Mouse (Mus musculus): Measurements from ENCODE around the gene 9330159F19Rik. TPM values are rescaled to one million over a fixed set of nuclear protein-coding genes. Genes with fewer than 3 reads are reported as not detected.

Gene 9330159F19Rik
- not detected for total RNA-seq (2018; cell fraction: chromatin; rRNA removed)
- not detected for total RNA-seq (2018; cell fraction: cytosol; rRNA removed)
- total RNA-seq (2018; cell fraction: nucleus; rRNA removed): not detected
- polyA plus RNA-seq (2018): not detected in 3 replicates

DNA sequence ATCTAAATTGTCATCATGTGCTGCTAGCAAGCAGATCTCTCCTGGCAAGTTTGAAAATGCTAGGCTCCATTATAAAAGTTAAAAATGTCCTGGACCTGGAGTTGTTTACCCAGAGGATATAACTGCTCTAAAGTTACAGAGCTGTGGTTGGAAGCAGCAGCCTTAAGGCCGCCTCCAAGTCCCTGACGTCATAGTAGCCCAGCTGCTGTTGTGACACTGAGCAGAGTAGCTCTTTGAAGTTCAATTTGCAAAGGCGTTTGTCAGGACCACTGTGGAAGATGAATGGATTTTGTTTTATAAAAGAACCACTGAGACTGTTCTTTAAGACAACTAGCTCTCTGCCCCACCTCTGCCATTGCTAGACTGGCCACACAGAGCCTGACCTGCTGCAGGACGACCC, at the start of gene 9330159F19Rik:
Gene 9330159F19Rik, plus strand, starts transcription at position 154 of the 400 bp plus-strand sequence.
- Histone ChIP-seq H3K27ac (no peak within 1 kb of the TSS), H3K36me3 (ENCODE audit: inconsistent target) (no peaks in the 10 kb centered on the region), H3K79me2 (ENCODE audit: inconsistent target) (no peaks in the 10 kb centered on the region), H3K4me3 (ENCODE audit: inconsistent target) (no peak within 1 kb of the TSS)
- WGBS (ENCODE audit: missing documents): 34% methylated on average over 4 of the region's 4 CpGs

- Histone ChIP-seq H3K36me3 (ENCODE audit: inconsistent target) (no peaks in the 10 kb centered on the region), H3K79me2 (ENCODE audit: inconsistent target) (no peaks in the 10 kb centered on the region), H3K27ac (no peak overlapping the region), H3K4me3 (ENCODE audit: inconsistent target) (no peak overlapping the region)
- 79% methylated on average over 2 of the region's 2 CpGs for WGBS (ENCODE audit: missing documents)
These were observed 49.7 kb upstream of the 9330159F19Rik start for GRCm38 (mm10) chr10:29161664-29162063.

DNA sequence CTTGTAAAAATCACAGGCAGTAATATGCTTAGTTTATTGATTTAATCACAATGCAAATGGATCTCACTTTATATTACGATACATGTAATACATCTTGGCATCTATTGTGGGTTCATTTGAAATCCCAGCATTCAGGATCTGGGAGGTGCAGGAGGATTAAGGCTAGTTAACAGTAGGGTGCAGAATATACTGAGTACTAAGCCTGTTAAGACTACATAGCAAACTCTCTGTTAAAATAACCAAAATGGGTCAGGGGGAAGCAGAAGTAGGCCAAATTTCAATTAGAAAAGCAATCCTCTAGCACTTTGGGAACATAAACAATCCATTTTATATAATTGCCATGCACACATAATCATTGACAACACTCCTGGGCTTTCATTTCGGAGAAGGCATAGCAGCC, 37.6 kb upstream of the 9330159F19Rik start:
- Histone ChIP-seq H3K79me2 (ENCODE audit: inconsistent target) (no peaks in the 10 kb centered on the region), H3K27ac (no peak overlapping the region), H3K4me3 (ENCODE audit: inconsistent target) (no peak overlapping the region), H3K36me3 (ENCODE audit: inconsistent target) (no peaks in the 10 kb centered on the region)
- 78% methylated on average over 2 of the region's 2 CpGs for WGBS (ENCODE audit: missing documents)

DNA sequence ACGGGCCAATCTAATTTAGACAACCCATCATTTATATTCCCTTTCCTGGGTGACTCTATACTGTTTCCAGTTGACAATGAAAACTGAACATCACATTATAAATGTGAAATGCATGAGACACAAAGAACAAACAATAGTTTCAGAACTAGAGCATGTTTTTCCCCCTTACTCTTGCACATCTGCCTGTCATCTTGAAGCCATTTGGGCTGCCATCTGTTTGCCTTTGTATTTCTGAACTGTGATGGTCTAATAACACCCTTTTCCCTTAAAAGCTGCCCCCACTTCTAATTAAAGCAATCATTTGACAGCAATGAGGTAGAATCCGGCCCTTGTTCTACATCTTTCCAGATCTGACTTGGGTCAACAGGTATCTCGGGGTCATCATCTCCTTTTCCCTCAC, 35.8 kb upstream of the 9330159F19Rik start:
- no peaks in the 10 kb centered on the region for H3K79me2 ChIP-seq (ENCODE audit: inconsistent target)
- 82% methylated on average over 3 of the region's 3 CpGs for WGBS (ENCODE audit: missing documents)

GRCm38 (mm10) chr10:29176881-29177280, 34.5 kb upstream of the 9330159F19Rik start:
- H3K36me3 ChIP-seq (ENCODE audit: inconsistent target): no peaks in the 10 kb centered on the region
- no peak overlapping the region for H3K27ac ChIP-seq
- no peaks in the 10 kb centered on the region for H3K79me2 ChIP-seq (ENCODE audit: inconsistent target)
- 86% methylated on average over 4 of the region's 4 CpGs for WGBS (ENCODE audit: missing documents)
- H3K4me3 ChIP-seq (ENCODE audit: inconsistent target): no peak overlapping the region

More for the DNA sequence above, 35.8 kb upstream of the 9330159F19Rik start:
- Histone ChIP-seq H3K36me3 (ENCODE audit: inconsistent target) (no peaks in the 10 kb centered on the region), H3K4me3 (ENCODE audit: inconsistent target) (no peak overlapping the region), H3K27ac (no peak overlapping the region)

GRCm38 (mm10) chr10:29178003-29178402, 33.4 kb upstream of the 9330159F19Rik start:
- Histone ChIP-seq H3K79me2 (ENCODE audit: inconsistent target) (no peaks in the 10 kb centered on the region), H3K27ac (no peak overlapping the region), H3K4me3 (ENCODE audit: inconsistent target) (no peak overlapping the region), H3K36me3 (ENCODE audit: inconsistent target) (no peaks in the 10 kb centered on the region)
- WGBS (ENCODE audit: missing documents): 19% methylated on average over 2 of the region's 2 CpGs

GRCm38 (mm10) chr10:29180210-29180609, 31.2 kb upstream of the 9330159F19Rik start:
- H3K27ac ChIP-seq: no peak overlapping the region
- 90% methylated on average over 3 of the region's 3 CpGs for WGBS (ENCODE audit: missing documents)
- no peaks in the 10 kb centered on the region for H3K79me2 ChIP-seq (ENCODE audit: inconsistent target)
- H3K4me3 ChIP-seq (ENCODE audit: inconsistent target): no peak overlapping the region
- H3K36me3 ChIP-seq (ENCODE audit: inconsistent target): no peaks in the 10 kb centered on the region

GRCm38 (mm10) chr10:29181046-29181445, 30.4 kb upstream of the 9330159F19Rik start:
- 83% methylated on average over 1 of the region's 2 CpGs for WGBS (ENCODE audit: missing documents)
- no peaks in the 10 kb centered on the region for H3K36me3 ChIP-seq (ENCODE audit: inconsistent target)

DNA sequence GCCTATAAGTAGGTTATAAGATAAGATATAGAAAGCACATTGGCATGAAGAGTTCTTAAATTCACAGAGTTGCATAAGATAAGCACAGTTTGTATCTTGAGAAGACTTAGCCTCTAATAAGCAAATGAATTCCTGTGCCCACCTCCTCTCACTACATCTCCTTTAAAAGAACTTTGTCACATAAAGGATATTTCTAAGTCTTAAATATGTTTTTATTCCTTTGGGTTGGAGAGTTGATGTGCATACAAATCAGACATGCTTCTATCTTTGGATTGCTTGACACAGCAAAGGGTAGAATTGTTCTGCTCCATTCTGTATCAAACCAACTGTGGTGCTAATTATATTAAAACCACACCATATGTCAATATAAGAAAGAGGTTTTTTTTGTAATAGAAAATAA, 17.6 kb upstream of the 9330159F19Rik start:
- H3K4me3 ChIP-seq (ENCODE audit: inconsistent target): no peak overlapping the region
- no peaks in the 10 kb centered on the region for H3K36me3 ChIP-seq (ENCODE audit: inconsistent target)
- H3K79me2 ChIP-seq (ENCODE audit: inconsistent target): no peaks in the 10 kb centered on the region
- H3K27ac ChIP-seq: no peak overlapping the region

More at GRCm38 (mm10) chr10:29181046-29181445, 30.4 kb upstream of the 9330159F19Rik start:
- Histone ChIP-seq H3K4me3 (ENCODE audit: inconsistent target) (no peak overlapping the region), H3K27ac (no peak overlapping the region), H3K79me2 (ENCODE audit: inconsistent target) (no peaks in the 10 kb centered on the region)

DNA sequence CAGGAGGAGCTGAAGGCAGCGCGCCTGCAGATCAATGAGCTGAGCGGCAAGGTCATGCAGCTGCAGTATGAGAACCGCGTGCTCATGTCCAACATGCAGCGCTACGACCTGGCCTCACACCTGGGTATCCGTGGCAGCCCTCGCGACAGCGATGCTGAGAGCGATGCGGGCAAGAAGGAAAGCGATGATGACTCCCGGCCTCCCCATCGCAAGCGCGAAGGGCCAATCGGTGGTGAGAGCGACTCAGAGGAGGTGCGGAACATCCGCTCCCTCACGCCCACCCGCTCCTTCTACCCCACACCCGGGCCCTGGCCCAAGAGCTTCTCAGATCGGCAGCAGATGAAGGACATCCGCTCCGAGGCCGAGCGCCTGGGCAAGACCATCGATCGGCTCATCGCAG, 14.6 kb upstream of the 9330159F19Rik start:
- Histone ChIP-seq H3K79me2 (ENCODE audit: inconsistent target) (no peaks in the 10 kb centered on the region), H3K27ac (no peak overlapping the region), H3K4me3 (ENCODE audit: inconsistent target) (no peak overlapping the region), H3K36me3 (ENCODE audit: inconsistent target) (no peaks in the 10 kb centered on the region)
- WGBS (ENCODE audit: missing documents): 93% methylated on average over 32 of the region's 33 CpGs

DNA sequence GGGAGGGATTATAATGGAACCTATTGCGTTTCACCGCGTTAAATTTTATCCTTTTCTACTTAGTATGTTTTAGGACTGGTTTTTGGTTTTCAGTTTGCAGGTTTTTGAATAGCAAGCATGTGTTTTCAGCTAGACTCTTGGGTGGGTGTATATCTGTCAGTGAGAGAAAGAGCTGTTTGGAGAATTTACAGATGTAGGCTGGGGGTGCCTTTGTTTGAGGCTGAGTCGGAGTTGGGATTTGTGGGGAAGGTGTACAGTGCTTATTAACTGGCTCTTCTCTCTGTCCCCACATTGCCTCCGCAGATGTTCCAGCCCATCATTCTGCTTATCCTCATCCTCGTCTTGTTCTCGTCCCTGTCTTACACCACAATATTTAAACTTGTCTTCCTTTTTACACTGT, 12.8 kb upstream of the 9330159F19Rik start, which contains the start of gene Gm49353:
Gene Gm49353, plus strand, starts transcription at position 313 of the 400 bp plus-strand sequence.
- WGBS (ENCODE audit: missing documents): 92% methylated on average over 7 of the region's 7 CpGs
- H3K79me2 ChIP-seq (ENCODE audit: inconsistent target): no peaks in the 10 kb centered on the region
- H3K27ac ChIP-seq: no peak within 1 kb of the TSS
- H3K4me3 ChIP-seq (ENCODE audit: inconsistent target): no peak within 1 kb of the TSS
- no peaks in the 10 kb centered on the region for H3K36me3 ChIP-seq (ENCODE audit: inconsistent target)

- Histone ChIP-seq H3K27ac (no peak overlapping the region), H3K79me2 (ENCODE audit: inconsistent target) (no peaks in the 10 kb centered on the region), H3K4me3 (ENCODE audit: inconsistent target) (no peak overlapping the region), H3K36me3 (ENCODE audit: inconsistent target) (no peaks in the 10 kb centered on the region)
- WGBS (ENCODE audit: missing documents): 73% methylated on average over 3 of the region's 3 CpGs
These were observed 11.6 kb upstream of the 9330159F19Rik start for GRCm38 (mm10) chr10:29199835-29200234.

DNA sequence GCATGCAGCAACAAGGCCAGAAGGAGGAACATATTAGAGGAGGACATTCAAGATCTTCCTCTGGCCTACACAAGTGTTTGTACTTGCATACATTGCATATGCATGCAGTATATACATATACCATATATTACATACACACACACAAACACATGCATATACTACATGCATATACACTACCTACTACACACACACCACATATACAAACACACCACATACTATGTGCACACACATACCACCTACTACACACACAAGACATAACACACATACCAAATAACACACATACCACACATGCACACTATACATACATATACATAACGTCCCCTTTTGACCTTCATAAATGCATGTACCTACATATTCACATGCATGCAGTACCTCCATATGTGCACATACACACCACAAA, 10.8 kb upstream of the 9330159F19Rik start:
- Histone ChIP-seq H3K79me2 (ENCODE audit: inconsistent target) (no peaks in the 10 kb centered on the region), H3K27ac (no peak overlapping the region), H3K36me3 (ENCODE audit: inconsistent target) (no peaks in the 10 kb centered on the region), H3K4me3 (ENCODE audit: inconsistent target) (no peak overlapping the region)
- 86% methylated on average over 1 of the region's 1 CpGs for WGBS (ENCODE audit: missing documents)

DNA sequence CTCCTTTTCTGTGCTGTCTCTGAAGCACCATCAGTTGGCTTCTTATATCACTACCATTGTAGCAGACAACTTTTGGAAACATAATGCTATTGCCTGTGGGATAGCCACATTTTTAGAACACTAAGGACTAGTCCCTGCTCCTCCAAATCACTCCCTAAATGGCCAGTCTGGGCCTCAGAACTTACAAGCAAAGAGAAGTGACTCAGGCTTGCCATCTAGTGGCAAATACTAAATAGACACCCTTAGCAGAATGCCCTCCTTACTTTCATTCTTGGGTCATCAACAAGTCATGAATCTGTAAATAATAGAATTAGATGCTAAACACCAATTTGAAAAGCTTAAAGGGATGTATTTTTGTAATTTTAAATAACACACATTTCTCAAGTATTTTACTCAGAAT, 4.7 kb upstream of the 9330159F19Rik start:
- Histone ChIP-seq H3K36me3 (ENCODE audit: inconsistent target) (no peaks in the 10 kb centered on the region), H3K4me3 (ENCODE audit: inconsistent target) (no peak overlapping the region)

DNA sequence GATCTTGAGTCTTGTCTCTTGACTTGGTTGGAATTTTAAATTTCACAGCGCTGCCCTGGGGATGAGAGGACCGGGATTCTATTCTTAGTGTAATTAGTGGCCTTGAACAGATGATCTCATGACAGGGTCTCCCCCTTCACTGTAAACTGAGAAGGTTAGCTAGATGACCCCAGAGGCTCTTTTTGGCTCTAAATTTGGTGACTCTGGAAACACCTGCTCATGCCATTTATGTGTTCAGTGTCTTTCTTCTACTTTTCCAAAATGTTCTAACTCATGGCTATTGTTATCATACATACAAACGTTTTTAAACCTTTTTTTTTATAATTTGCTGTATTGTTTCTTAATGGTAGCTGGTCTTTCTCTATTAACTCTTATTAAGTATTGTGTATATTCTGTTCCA, 2.7 kb upstream of the 9330159F19Rik start:
- WGBS (ENCODE audit: missing documents): 58% methylated on average over 3 of the region's 3 CpGs
- no peaks in the 10 kb centered on the region for H3K36me3 ChIP-seq (ENCODE audit: inconsistent target)
- no peaks in the 10 kb centered on the region for H3K79me2 ChIP-seq (ENCODE audit: inconsistent target)
- H3K4me3 ChIP-seq (ENCODE audit: inconsistent target): no peak overlapping the region
- H3K27ac ChIP-seq: no peak overlapping the region

More for the DNA sequence above, 4.7 kb upstream of the 9330159F19Rik start:
- Histone ChIP-seq H3K79me2 (ENCODE audit: inconsistent target) (no peaks in the 10 kb centered on the region), H3K27ac (no peak overlapping the region)

- no peaks in the 10 kb centered on the region for H3K36me3 ChIP-seq (ENCODE audit: inconsistent target)
- 80% methylated on average over 3 of the region's 3 CpGs for WGBS (ENCODE audit: missing documents)
These were observed 2.2 kb downstream of the 9330159F19Rik start for GRCm38 (mm10) chr10:29213534-29214100.

More at GRCm38 (mm10) chr10:29213534-29214100, 2.2 kb downstream of the 9330159F19Rik start:
- Histone ChIP-seq H3K79me2 (ENCODE audit: inconsistent target) (no peaks in the 10 kb centered on the region), H3K27ac (no peak overlapping the region), H3K4me3 (ENCODE audit: inconsistent target) (no peak overlapping the region)

Measured in macrophage (primary cell).